Mouse (Mus musculus): Measurements from ENCODE around the gene Sept14.

Gene Sept14

DNA sequence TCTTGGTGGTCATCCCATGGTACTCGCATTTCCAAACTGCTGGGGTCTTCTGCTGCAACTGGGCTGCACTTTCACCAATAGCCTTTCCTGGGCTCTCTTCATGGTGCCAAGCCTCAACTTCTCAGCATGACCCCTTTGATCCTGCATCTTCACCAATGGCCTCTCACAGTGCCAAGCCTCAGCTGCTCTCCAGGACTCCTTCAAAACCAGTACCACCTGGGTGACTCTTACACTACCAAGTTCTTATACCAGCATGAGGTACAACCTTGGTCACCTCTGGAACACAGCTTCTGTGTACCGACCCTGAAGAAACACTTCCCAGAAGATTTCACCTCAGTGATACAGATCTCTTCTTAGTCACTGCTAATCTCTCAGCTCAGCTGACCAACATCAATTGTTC lies at the start of gene Sept14:
Sept14 (minus strand) TSS at position 101 of the 400 bp plus-strand sequence.
- in situ Hi-C loops (cut with MboI, MseI): no loop called here

GRCm38 (mm10) chr5:129756886-129757285 lies 48.6 kb upstream of the Sept14 start:
- in situ Hi-C loops (cut with MboI, MseI): no loop called here

- in situ Hi-C loops (cut with MboI, MseI): loop anchor here in 1 of 2 experiments (5.0 kb wide), 1 partner anchor 127 kb away; no protein-coding TSS in a partner anchor
Observed at GRCm38 (mm10) chr5:129744050-129744449, 35.7 kb upstream of the Sept14 start.

- in situ Hi-C loops (cut with MboI, MseI): loop anchor here in 1 of 2 experiments (5.0 kb wide), 1 partner anchor 126 kb away; no protein-coding TSS in a partner anchor
Observed at GRCm38 (mm10) chr5:129742903-129743488, 34.7 kb upstream of the Sept14 start.

GRCm38 (mm10) chr5:129740976-129741375 lies 32.7 kb upstream of the Sept14 start:
- in situ Hi-C loops (cut with MboI, MseI): loop anchor here in 1 of 2 experiments (5.0 kb wide), 1 partner anchor 124 kb away; no protein-coding TSS in a partner anchor

- in situ Hi-C loops (cut with MboI, MseI): no loop called here
Observed at GRCm38 (mm10) chr5:129731021-129731420, 22.7 kb upstream of the Sept14 start.

- in situ Hi-C loops (cut with MboI, MseI): no loop called here
Observed at GRCm38 (mm10) chr5:129730344-129730743, 22.0 kb upstream of the Sept14 start.

DNA sequence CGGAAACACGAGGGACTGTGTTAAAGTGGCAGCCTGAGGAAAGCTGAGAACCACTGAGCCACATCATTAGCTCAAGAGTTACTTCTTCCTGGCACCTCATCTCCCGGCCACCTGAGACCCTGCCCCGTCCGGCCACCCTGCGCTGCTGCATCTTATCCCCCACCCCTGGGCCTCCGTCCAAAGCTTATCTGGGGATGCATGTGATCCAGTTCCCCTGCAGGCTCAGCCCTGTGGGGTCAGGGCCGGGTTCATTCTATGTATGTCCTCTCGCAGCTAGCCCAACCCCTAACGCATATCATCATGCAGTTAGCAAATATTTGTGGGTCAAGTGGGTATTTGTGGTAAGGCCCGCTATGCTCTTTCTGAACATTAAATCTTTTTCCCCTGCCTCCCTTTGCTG lies 21.0 kb upstream of the Sept14 start:
- in situ Hi-C loops (cut with MboI, MseI): no loop called here

DNA sequence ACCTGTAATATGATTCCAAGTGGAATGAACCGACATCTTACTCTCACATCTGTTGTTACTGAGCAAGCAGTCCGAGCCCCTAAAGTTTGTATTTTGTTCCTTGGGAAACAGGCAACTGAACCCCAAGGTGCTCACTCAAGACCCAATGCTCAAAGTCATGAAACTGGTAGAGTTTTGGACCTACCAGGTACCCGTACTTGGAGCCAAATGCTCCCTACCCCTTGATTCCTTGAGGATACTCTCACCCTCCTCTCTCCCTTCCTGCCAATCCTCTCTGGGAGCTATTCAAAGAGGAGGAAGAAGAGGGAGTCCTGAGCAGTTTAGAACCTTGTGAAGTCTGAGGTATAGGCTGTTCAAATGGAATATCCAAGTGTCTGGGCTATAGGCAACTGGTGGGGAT lies 18.5 kb upstream of the Sept14 start:
- in situ Hi-C loops (cut with MboI, MseI): no loop called here

- in situ Hi-C loops (cut with MboI, MseI): no loop called here
Observed at GRCm38 (mm10) chr5:129725774-129726392, 17.6 kb upstream of the Sept14 start.

DNA sequence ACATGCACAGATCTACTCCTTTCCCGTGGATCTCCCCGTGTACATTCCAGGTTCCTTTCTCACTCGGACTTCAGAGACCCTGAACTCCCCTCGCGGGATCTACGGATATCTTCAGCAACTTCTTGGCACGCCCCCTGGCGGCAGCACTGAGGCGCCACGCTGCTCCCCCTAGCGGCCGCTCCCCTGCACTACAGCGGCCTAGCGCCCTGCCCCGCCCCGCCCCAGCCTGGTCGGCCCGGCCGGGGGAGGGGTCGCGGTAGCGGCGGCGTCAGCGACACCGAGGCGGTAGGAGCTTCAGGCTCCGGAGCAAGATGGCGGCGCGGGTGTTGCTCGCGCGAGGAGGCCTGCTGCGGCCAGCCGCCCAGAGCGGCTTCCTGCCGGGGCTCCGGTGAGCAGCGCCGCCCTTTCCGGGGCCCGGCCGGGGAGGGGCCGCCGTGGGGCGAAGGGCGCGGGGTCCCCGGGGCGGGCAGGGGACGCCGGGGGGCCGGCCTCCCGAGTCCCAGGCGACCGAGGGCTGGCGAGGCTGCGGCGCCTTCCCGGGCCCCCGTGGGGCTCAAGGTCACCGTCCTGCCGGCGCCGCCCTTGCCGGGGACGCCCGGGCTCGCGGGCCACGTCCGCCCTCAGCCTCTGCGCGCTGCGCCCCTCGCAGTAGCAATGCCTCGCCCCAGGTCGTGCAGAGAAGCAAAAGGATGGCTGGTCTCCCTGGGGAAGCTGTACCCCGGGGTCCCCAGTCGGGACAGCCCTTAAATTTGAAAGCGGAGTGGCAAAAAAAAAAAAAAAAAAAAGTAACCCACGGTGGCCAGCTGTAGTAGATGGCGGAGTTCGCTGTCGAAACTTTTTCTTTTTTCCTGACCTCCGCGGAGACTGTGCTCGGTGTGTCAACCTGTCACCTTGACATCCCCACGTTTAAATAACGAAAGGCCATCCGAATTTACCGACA lies 16.8 kb upstream of the Sept14 start, which contains the start of gene Nipsnap2:
Nipsnap2 (plus strand) TSS at position 230 of the 940 bp plus-strand sequence.
- in situ Hi-C loops (cut with MboI, MseI): no loop called here

- in situ Hi-C loops (cut with MboI, MseI): no loop called here
Observed at GRCm38 (mm10) chr5:129724268-129724667, 16.0 kb upstream of the Sept14 start.

- in situ Hi-C loops (cut with MboI, MseI): no loop called here
Observed at GRCm38 (mm10) chr5:129720176-129720575, 11.9 kb upstream of the Sept14 start.

DNA sequence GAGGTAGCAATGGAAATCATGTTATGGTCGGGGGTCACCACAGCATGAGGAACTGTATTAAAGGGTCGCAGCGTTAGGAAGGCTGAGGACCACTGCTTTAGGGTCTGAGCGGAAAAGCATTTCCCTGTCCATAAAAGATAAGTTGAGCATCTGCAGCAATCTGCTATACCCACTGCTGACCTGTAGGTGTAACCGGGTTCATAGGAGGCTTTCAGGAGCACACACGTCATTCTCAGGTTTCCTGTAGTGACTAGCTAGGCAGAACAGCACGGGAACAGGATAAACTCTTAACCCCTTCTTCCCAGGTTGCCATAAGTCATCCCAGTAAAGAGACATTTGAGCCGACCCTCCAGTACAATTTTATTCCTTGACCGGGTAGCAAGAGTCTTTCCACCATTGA lies 8.7 kb upstream of the Sept14 start:
- in situ Hi-C loops (cut with MboI, MseI): loop anchor here in 1 of 2 experiments (5.0 kb wide), 1 partner anchor 70 kb away; the partner anchor contains the start of gene Psph

DNA sequence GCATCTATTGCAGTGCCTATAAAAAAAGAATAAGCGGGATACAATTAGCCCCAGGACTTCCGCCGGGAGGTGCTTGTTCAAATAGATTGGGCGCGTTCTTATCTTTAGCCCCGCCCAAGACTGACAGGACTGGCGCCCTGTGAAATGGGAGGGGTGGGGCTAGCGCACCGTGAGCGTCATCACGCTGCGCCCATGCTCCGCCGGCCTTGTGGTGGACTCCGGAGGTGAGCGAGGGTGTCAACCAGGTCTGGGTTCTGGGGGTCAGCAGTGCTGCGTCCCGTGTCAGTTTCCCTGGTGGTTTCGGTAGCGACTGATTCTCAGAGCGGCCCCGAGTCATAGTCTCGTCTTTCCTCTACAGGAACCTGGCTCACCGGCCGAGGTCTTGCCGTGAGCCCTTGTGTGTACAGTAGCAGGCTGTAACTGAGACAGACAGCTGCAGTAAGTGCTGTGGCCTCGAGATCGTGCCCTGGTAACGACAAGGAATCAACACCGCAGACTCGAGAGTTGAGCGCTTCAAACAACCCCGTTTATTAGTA lies 7.1 kb upstream of the Sept14 start, which contains the start of gene Mrps17:
Mrps17 (plus strand) TSS at position 172 of the 536 bp plus-strand sequence.
- in situ Hi-C loops (cut with MboI, MseI): loop anchor here in 1 of 2 experiments (5.0 kb wide), 1 partner anchor 72 kb away; the partner anchor contains the start of gene Psph

- in situ Hi-C loops (cut with MboI, MseI): no loop called here
Observed at GRCm38 (mm10) chr5:129703368-129703767, 4.9 kb downstream of the Sept14 start.

DNA sequence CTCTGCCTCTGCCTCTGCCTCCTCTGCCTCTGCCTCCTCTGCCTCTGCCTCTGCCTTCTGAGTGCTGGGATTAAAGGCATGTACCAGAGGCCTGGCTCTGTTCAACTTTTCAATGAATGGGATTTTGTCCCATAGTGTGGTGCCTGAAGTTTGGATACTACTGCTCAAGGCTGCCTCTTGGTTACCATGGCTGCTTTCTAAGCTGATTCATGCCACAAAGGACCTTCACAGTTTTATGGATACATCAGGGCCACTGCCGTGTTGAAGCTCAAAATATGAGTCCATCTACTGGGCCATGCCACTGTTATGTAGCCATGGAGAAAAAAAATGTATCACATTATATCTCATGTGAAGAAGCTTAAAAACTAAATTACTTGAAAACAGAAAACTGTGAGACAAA lies 6.6 kb downstream of the Sept14 start:
- in situ Hi-C loops (cut with MboI, MseI): no loop called here

DNA sequence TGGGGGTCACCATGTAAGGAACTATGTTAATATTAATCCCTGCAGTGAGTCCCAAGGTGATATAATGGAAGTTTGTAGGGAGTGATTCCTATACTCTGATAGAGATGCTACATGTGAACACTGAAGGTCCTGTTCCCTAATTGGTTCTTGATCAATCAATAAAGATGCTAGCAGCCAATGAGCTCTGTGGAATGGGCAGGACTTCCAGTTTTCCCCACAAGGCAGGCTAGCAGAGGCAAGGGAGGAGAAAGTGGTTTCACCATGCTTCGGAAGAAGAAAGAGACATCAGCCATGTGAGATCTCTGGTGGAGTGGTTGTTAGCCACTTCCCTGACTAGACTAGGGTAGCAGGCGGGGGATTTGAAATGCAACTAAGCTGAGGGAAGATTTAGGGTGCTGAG lies 7.8 kb downstream of the Sept14 start:
- in situ Hi-C loops (cut with MboI, MseI): no loop called here

DNA sequence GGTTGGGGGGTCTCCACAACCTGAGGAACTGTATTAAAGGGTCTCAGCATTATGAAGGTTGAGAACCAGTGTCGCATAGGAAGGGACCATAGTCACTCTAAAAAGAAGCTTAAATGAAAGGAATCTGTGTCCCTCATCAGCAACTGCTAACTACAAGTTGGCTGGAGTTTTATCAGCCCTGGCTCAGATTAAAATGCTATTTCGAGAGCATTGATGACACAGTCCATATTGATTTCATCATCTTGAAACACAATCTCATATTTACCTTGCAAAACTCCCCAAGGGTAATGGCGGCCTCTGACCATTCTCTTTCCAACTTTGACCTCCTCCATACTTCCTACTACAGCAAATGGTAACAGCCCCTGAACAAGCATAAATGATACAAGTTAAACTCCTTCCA lies 17.8 kb downstream of the Sept14 start:
- in situ Hi-C loops (cut with MboI, MseI): loop anchor here in 1 of 2 experiments (25.0 kb wide), 1 partner anchor 1172 kb away; no protein-coding TSS in a partner anchor

DNA sequence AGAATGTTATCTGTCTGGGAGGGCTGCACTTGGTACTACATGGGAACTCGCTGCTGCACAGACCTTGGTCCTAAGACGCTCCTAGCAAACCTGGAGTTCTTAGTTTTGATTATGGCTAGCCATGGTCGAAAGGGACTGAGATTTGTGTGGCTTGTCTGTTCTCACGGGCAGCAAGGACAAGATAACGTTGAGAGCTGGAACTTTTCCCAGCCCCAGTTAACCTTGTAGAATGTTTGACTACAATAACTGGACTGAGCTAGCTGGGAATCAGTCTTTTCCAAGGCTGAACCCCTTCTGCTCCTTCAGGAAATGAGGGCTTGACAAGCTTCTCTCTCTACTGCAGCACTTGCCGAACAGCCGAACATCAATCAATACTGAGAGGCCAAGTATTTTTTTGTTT lies 20.7 kb downstream of the Sept14 start:
- in situ Hi-C loops (cut with MboI, MseI): loop anchor here in 1 of 2 experiments (25.0 kb wide), 1 partner anchor 1175 kb away; no protein-coding TSS in a partner anchor

- in situ Hi-C loops (cut with MboI, MseI): loop anchor here in 1 of 2 experiments (25.0 kb wide), 1 partner anchor 1177 kb away; no protein-coding TSS in a partner anchor
Observed at GRCm38 (mm10) chr5:129685141-129685540, 23.2 kb downstream of the Sept14 start.
